Mouse (Mus musculus): Measurements from ENCODE around the gene Olfr776. TPM values are rescaled to one million over a fixed set of nuclear protein-coding genes. Genes with fewer than 3 reads are reported as not detected.
"Not testable (repeated sequence)": the region's sequence is repeated elsewhere in the genome, so short reads cannot be mapped to it uniquely, and the experiment has no call there.

The Olfr776 gene
- not detected for total RNA-seq (2021)
- long read RNA-seq, experiment 1, result 0 reads
- long read RNA-seq, experiment 2, result 0 reads

DNA sequence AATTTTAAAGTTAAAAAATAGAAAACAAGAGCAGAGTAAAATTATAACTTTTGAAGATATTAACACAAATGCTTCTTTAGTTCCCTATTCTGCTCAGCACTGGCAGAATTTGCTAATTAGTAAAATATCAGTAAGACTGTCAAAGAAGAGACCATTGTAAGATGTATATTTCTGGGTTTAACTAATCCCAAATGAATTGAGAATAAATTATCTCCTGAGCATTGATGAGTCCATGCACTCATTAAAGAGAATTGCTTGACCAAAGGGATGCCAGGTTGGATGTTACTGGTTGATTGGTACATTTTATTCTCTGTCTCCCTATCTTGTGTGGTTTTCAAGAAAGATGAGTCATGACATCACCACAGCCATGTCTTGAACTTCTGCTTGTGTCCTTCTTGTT, at the start of gene Olfr776:
Gene Olfr776 (plus strand): TSS at position 301 of the 400 bp plus-strand sequence.
- DNase-seq (ENCODE audit: low spot score), result no peak

DNA sequence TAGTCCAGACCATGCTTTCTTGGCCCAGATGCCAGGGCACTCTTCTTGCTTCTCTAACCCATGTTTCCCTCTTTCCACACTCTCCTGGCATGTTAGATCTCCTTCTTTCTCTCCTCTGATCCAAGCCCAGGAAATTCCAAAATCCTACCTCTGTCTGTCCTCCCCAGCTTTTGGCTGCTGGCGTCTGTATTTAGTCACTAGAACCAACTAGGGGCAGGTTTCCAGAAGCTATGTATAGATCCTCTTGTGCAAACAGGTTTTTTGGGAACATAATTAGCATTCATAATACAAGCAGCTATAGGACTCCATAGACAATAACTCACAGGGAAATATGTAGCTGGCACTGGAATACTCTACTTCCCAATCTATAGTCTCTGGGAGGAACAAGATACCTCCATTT, 28.2 kb upstream of the Olfr776 start:
- DNase-seq (ENCODE audit: low spot score), result no peak

DNA sequence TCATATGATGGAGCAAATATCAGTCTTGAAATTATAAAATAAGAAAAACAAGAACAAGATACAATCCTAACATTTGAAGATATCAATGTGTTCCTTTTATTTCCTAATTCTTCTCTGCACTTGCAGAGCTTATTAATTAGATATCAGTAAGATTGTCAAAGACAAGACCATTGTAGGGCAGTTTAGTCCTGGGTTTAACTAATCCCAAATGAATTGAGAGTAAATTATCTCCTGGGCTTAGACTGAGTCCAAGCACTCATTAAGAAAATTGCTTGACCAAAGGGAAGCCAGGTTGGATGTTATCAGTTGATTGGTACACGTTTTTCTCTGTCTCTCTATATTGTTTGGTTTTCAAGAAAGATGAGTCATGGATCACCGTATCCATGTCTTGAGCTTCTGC, 23.0 kb upstream of the Olfr776 start, which contains the start of gene Olfr774:
Gene Olfr774 (plus strand): TSS at position 301 of the 400 bp plus-strand sequence.
- no peak for DNase-seq (ENCODE audit: low spot score)

DNA sequence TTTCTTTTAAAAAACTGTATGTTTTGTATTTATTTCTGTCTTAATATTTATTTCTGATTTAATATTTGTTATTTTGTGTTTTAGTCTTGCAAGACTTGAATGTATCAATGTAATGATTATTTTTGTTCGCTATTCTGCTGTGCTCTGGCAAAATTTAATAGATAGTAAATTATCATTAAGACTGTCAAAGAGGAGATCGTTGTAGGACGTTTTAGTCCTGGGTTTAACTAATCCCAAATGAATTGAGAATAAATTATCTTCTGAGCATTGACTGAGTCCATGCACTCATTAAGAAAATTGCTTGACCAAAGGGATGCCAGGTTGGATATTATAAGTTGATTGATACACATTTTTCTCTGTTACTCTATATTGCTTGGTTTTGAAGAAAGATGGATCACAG, 10.8 kb upstream of the Olfr776 start, which contains the start of gene Olfr775:
Gene Olfr775 (plus strand): TSS at position 301 of the 400 bp plus-strand sequence.
- no peak for DNase-seq (ENCODE audit: low spot score)

DNA sequence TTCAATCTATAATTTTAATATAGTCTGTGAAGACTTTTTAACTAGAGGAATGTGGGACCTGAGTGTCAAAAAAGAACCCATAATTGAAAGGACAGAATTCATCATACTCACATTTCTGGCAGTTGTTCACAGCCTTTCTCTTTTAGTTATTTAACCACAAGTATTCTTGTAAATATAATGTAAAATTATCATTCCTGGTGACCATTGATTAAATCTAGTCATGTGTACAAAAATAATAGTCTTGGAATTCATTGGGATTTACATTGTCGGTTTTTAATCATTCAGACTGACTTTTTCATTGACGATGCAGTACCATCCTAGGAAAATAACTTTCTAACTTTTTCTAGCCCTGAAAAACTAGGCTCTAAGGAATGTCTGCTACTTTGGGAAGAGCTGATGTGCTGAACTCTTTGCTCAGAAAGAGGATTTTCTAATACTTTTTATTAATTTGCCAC, 12.2 kb downstream of the Olfr776 start, which contains the start of gene Olfr777:
Gene Olfr777 (minus strand): TSS at position 405 of the 455 bp plus-strand sequence.
- DNase-seq (ENCODE audit: low spot score), result no peak

DNA sequence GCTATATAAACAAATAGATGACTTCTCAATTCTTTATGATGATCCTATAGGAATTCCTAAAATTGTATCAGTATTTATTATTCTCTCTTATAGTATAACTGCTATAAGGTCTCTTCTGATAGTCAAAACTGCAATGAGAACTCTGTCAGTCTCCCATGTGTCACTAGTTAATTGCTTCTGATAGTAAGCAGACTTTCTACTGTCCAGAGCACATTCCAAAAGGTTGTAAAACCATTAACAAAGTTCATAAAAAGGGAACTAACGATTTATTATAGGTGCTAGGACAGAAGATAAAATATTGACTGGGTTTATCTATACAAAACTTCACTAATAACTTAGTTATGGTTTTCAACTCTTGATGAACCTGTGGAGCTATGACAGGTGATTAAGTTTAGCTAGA, 54.0 kb downstream of the Olfr776 start:
- DNase-seq (ENCODE audit: low spot score), result not testable (repeated sequence)

DNA sequence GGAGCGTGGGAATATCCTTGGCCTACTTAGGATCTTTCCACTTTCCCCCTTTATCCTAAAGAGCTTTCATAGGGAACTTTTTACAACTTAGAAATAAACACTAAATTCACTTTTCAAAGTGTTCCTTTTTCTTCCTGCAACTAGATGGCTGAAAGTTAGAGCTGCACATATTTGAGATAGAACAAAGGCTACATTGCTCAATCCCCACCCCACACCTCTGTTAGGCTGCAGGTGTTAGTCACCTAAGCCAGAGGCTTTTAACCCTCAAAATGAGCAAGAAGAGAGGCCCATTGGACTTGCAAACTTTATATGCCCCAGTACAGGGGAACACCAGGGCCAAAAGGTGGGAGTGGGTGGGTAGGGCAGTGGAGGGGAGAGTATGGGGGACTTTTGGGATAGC, 54.6 kb downstream of the Olfr776 start:
- not testable (repeated sequence) for DNase-seq (ENCODE audit: low spot score)

Other genes starting within 250 kb of the Olfr776 start
- gene Olfr763, start 248.3 kb upstream of the Olfr776 start, total RNA-seq (2021), result not detected
- gene Olfr764-ps1, start 219.2 kb upstream of the Olfr776 start, total RNA-seq (2021), result not detected
- gene Olfr765, start 209.1 kb upstream of the Olfr776 start, total RNA-seq (2021), result not detected
- gene Olfr766-ps1, start 190.2 kb upstream of the Olfr776 start, total RNA-seq (2021), result not detected
- not detected for gene Olfr767, start 176.2 kb upstream of the Olfr776 start, total RNA-seq (2021)
- not detected for gene Olfr768, start 159.8 kb upstream of the Olfr776 start, total RNA-seq (2021)
- not detected for gene Olfr769, start 141.3 kb upstream of the Olfr776 start, total RNA-seq (2021)
- not detected for gene Olfr770, start 120.1 kb upstream of the Olfr776 start, total RNA-seq (2021)
- gene Olfr771, start 94.4 kb upstream of the Olfr776 start, total RNA-seq (2021), result not detected
- not detected for gene Olfr772, start 81.2 kb upstream of the Olfr776 start, total RNA-seq (2021)
- not detected for gene Olfr773, start 71.7 kb upstream of the Olfr776 start, total RNA-seq (2021)
- gene Olfr774, start 22.9 kb upstream of the Olfr776 start, total RNA-seq (2021), result not detected
- not detected for gene Olfr775, start 10.7 kb upstream of the Olfr776 start, total RNA-seq (2021)
- gene Olfr777, start 12.4 kb downstream of the Olfr776 start, total RNA-seq (2021), result not detected
- gene Olfr780, start 59.0 kb downstream of the Olfr776 start, total RNA-seq (2021), result not detected
- not detected for gene Olfr781, start 69.7 kb downstream of the Olfr776 start, total RNA-seq (2021)
- gene Olfr782, start 89.7 kb downstream of the Olfr776 start, total RNA-seq (2021), result not detected
- gene Olfr784, start 125.0 kb downstream of the Olfr776 start, total RNA-seq (2021), result not detected
- not detected for gene Olfr785, start 146.3 kb downstream of the Olfr776 start, total RNA-seq (2021)
- not detected for gene Olfr786, start 168.2 kb downstream of the Olfr776 start, total RNA-seq (2021)
- not detected for gene Olfr787, start 202.7 kb downstream of the Olfr776 start, total RNA-seq (2021)
- gene Olfr788, start 211.9 kb downstream of the Olfr776 start, total RNA-seq (2021), result not detected
- gene Olfr789, start 225.6 kb downstream of the Olfr776 start, total RNA-seq (2021), result not detected
- not detected for gene Olfr790, start 239.4 kb downstream of the Olfr776 start, total RNA-seq (2021)